Mouse (Mus musculus): Measurements from ENCODE around the gene Cnr2.

Gene Cnr2

DNA sequence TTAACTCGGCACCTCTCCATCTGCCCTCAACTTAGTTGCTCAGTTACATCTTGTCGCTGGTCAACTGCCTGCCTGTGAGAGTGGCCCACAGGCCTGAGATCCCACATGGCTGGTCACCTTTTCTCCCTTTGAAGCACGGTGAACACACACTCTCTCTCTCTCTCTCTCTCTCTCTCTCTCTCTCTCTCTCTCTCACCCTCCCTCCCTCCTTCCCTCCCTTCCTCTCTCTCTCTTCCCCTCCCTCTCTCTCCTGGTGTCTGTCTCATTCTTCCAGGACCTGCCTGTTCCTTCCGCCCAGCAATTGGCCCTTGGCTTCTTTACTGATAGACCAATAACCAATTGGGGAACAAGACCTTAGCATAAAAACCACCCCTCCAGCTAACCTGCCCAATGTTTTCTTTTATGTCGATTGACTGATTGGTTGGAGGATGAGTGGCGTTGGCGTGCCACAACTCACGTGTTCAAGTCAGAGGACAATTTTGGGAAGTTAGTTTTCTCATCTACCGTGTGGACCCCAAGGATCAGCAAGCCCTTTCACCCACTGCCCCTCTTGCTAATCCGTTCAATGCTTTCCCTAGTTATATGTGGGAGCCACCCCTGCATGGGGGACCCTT is 31.1 kb downstream of the Cnr2 start:
- in situ Hi-C loops (cut with MboI; ENCODE audit: unreplicated experiment in 2 of 2) = loop anchor here (25.0 kb wide), 1 partner anchor 414 kb away; no protein-coding TSS in a partner anchor

DNA sequence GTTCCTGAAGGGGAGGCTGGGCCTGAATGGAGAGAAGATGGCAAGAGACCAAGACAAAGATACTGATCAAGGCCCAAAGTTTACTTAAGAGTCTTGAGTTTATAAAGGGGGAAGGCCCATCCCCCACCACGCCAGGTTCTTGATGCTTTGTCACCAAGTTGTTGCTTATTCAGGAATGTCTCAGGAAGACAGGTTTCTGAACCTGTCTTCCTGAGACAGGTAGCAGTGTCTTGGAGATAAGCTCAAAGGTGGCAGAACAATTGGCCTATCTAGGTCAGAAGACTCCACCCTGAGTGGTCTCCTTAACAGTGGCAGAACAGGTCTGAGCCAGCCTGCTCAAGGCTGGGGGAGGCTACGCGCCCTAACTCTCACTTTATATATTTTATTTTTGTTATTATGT is 31.7 kb downstream of the Cnr2 start:
- in situ Hi-C loops (cut with MboI; ENCODE audit: unreplicated experiment in 2 of 2) = loop anchor here (25.0 kb wide), 1 partner anchor 415 kb away; no protein-coding TSS in a partner anchor

DNA sequence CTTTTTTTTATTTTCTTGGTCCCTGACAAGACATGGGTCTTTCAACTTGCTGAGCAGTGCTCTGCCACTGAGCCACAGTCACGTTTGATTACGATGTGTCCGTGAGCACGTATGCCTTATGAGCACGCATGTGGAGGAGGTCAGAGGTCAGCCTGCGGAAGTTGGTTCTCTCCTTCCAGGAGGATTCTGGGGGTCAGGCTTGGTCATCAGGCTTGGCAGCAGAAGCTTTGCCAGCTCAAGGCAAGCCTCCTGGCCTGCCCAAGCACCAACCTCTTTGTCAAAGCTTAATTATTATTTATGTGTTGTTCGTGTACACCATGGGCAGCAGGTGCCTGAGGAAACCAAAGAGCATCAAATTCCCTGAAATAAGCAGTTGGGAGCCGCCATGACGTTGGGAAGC is 33.2 kb downstream of the Cnr2 start:
- in situ Hi-C loops (cut with MboI; ENCODE audit: unreplicated experiment in 2 of 2) = loop anchor here (25.0 kb wide), 1 partner anchor 416 kb away; no protein-coding TSS in a partner anchor

DNA sequence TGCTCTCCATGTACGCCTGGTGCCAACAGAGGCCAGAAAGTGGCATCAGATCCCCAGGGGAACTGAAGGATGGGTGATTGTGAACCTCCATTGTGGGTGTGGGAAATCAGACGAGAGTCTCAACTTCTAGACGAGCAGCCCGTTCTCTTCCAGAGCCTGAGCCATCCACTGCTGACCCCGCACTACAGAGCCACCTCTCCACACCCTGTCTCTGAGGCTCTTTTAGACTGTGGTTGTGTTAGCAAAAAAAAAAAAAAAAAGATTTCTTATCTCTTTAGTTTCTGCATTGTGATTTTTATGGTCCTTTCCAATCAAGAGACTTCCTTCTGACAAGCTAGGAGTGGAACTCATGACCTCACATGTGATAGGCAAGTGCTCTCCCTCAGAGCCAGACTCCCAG is 34.2 kb downstream of the Cnr2 start:
- in situ Hi-C loops (cut with MboI; ENCODE audit: unreplicated experiment in 2 of 2) = loop anchor here (25.0 kb wide), 1 partner anchor 417 kb away; no protein-coding TSS in a partner anchor

DNA sequence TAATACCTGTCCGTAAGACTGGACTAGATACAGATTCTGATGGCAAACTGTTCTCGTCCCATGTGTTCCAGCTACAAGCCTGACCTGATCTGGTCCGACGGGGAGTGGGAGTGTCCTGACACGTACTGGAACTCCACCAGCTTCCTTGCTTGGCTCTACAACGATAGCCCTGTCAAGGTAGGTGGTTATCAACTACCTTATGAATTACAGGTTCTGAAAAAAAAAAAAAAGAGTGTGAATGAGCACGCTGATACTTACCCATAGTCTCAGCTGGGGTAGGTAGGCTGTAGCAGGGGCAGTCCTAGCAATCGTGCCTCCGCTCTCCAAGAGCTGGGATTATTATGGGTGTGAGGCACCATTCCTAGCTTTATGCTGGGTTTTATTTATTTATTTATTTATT is 34.6 kb downstream of the Cnr2 start:
- in situ Hi-C loops (cut with MboI; ENCODE audit: unreplicated experiment in 2 of 2) = loop anchor here (25.0 kb wide), 1 partner anchor 418 kb away; no protein-coding TSS in a partner anchor

DNA sequence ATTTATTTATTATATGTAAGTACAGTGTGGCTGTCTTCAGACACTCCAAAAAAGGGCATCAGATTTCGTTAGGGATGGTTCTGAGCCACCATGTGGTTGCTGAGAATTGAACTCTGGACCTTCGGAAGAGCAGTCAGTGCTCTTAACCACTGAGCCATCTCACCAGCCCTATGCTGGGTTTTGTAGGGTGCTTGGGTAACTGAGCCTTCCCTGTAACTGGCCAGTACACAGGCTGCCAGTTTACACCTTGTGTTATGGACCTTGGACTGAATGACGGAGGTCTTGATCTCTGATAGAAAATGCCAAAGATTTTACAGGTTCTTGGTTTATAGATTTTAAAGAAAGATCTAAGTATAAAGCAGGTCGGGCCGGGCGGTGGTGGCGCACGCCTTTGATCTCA is 35.0 kb downstream of the Cnr2 start:
- in situ Hi-C loops (cut with MboI; ENCODE audit: unreplicated experiment in 2 of 2) = loop anchor here (25.0 kb wide), 1 partner anchor 418 kb away; no protein-coding TSS in a partner anchor

DNA sequence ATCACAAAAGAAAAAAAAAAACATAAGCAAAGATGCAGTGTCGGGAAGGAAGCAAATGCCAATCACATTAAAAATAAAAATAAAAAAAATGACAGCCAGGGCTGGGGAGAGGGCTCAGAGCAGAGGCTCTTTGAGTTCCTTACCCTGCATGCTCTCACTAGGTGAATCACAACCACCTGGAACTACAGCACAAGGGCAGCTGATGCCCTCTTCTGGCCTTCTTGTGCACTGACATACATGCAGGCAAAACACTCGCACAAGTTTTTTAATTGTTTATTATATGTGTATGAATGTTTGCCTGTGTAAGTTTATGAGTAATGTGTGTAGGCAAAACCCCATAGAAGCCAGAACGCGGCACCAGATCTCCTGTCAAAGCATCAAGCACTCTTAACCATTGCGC is 36.6 kb downstream of the Cnr2 start:
- in situ Hi-C loops (cut with MboI; ENCODE audit: unreplicated experiment in 2 of 2) = loop anchor here (25.0 kb wide), 1 partner anchor 420 kb away; no protein-coding TSS in a partner anchor

DNA sequence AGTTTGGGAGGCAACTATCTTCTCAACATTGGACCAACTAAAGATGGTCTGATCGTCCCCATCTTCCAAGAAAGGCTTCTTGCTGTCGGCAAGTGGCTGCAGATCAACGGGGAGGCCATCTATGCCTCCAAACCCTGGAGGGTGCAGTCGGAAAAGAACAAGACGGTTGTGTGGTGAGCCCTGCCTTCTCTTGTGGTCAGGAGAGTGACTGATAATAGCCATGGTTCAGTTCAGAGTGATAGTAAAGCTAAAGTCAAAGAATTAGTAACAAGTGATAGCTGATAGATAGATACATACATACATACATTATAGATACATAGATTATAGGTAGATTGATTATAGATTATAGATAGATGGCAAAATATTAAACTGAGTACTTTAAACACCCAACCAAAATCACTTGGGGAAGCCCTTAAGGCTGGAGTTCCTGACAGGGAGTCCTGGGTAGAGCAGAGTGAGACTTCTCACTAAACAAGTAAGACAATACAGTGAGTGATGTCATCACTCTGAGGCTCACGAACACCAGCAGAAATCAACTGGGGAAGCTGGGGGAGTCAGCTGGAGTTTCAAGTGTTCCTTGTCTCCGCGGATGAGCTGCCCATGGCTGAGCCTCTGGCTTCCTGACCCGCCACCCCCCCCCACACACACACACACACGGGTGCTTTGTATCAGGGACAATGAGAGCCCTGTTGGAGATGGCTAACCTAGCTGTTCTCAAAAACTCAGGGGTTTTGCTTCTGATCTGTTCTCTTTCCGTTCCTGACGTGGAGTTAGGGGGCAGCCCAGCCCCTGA is 39.7 kb downstream of the Cnr2 start:
- in situ Hi-C loops (cut with MboI; ENCODE audit: unreplicated experiment in 2 of 2) = loop anchor here (5.0 to 25.0 kb wide), 2 partner anchors 133 to 423 kb away; no protein-coding TSS in a partner anchor

DNA sequence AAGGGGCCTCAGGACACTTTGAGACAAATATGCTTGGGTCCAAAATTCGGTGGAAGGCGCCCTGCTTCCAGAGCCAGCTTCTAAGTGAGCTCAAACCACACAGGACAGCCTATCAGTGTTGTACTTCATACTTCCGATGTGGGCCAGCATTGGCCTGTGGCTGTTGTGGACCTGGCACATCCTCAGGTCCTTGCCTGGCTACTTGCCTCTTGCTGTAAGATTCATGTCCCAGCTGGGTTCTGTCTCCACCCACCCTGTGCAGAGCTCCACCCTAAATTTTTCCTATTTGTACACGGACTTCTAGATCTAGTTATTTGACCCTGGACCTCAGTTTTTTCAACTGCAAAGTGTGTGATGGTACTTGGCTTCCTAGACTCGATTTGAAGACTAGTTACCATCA is 40.3 kb downstream of the Cnr2 start:
- in situ Hi-C loops (cut with MboI; ENCODE audit: unreplicated experiment in 2 of 2) = loop anchor here (5.0 to 25.0 kb wide), 2 partner anchors 133 to 423 kb away; no protein-coding TSS in a partner anchor

DNA sequence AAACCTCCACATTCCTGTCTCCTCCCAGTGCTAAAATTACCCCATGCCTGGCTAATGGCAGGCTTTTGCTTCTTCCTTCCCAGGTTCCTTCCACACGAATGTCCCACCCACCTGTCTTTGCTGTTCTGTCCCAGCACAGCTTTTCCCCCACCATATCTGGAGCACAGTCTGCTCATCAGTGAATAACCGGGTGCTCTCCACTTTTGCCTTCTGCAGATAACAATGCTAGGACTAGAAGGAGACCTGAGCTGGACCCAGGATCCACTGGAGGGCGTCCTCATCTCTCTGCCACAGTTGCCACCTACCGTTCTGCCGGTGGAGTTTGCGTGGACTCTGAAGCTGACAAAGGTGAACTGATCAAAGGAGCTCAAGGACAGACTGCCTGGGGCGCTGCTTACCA is 43.7 kb downstream of the Cnr2 start:
- in situ Hi-C loops (cut with MboI; ENCODE audit: unreplicated experiment in 2 of 2) = loop anchor here (5.0 to 25.0 kb wide), 2 partner anchors 137 to 427 kb away; no protein-coding TSS in a partner anchor

DNA sequence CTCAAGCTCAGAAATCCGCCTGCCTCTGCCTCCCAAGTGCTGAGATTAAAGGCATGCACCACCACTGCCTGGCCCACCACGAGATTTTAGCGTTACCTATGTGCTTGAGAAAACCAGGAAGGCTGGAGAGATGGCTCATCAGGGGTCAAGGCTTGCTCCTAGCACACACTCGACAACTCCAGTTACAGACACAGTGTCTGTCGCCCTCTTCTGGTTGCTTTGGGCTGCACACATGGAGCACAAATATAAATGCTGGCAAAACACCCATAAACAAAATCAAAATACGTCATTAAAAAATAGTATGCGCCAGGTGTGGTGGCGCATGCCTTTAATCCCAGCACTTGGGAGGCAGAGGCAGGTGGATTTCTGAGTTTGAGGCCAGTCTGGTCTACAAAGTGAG is 45.8 kb downstream of the Cnr2 start:
- in situ Hi-C loops (cut with MboI; ENCODE audit: unreplicated experiment in 2 of 2) = loop anchor here (10.0 to 25.0 kb wide), 2 partner anchors 256 to 429 kb away; partner anchors contain the start of gene Ifnlr1 (in 1 of the 2)

DNA sequence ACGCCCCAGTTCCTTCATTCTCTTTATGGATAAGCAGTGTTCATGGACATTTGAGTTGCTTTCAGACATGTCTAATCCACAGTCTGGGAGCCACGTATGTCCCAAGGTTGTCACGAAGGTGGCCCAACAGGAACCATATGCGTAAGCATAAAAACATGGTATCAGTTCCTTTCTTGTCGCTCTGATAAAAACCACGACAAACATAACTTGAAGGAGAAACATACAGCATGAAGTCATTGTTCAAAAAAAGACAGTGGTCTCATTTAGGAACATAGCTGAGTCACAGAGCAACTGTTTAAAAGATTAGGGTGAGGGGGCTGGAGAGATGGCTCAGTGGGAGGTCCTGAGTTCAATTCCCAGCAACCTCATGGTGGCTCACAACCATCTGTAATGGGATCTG is 47.0 kb downstream of the Cnr2 start:
- in situ Hi-C loops (cut with MboI; ENCODE audit: unreplicated experiment in 2 of 2) = loop anchor here (10.0 to 25.0 kb wide), 2 partner anchors 257 to 430 kb away; partner anchors contain the start of gene Ifnlr1 (in 1 of the 2)

DNA sequence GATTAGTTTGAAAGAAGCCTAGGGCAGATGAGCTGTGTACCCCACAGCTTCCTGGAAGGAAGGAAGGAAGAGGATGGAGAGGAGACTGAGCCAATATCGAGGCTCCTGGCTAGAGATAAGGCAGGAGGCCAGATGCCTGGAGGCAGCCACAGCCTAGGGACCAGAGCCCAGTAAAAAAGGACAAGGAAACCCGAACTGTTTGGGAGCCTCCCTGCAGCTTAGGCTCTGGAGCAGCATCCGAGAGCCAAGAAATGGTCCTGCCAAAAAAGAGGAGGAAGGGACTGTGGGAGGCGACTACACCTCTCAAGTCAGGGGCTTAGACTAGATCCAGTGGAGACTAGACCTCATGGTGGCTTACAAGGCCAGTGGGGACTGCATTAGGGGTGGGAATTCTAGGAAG is 48.2 kb downstream of the Cnr2 start:
- in situ Hi-C loops (cut with MboI; ENCODE audit: unreplicated experiment in 2 of 2) = loop anchor here (10.0 to 25.0 kb wide), 2 partner anchors 259 to 431 kb away; partner anchors contain the start of gene Ifnlr1 (in 1 of the 2)

DNA sequence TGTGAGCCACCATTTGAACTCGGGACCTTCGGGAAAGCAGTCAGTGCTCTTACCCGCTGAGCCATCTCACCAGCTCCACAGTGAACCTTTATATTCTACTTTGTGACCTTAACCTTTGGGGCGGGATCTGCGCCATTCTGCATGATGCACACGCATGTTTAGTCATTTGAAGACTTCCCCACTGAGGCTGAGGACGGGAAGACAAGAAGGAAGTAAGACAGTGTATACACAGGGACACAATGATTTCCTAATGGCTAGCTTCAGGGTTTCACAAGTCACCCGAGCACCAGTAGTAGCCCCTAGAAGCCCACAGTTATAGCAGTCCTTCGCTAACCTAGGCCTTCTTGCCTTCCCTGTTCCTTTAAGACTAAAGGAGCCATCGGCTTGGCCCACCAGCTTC is 50.5 kb downstream of the Cnr2 start:
- in situ Hi-C loops (cut with MboI; ENCODE audit: unreplicated experiment in 2 of 2) = loop anchor here (5.0 to 25.0 kb wide), 3 partner anchors 107 to 433 kb away; partner anchors contain the start of genes Ifnlr1 (in 1 of the 2) and Rpl11 (in 1 of the 2)

DNA sequence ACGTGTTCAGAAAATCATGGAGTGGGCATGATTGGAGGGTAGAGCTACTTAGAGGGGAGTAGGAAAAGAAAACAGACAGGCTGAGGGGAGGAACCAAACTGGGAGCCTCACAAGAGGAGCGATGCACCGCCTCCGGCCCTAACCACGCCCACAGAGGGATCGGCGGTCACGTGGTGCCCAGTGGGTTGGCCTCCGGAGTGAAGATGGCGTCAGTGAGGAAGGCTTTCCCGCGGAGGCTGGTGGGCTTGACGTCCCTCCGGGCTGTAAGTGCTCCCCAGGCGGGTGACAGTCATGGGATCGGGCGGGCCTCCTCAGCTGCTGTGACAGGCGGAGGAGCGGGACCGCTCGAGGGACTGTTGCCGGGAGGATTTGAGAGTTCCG is 51.1 kb downstream of the Cnr2 start, which contains the start of gene Hmgcl:
Hmgcl (plus strand) TSS at position 171 of the 381 bp plus-strand sequence.
- in situ Hi-C loops (cut with MboI; ENCODE audit: unreplicated experiment in 2 of 2) = loop anchor here (5.0 to 25.0 kb wide), 3 partner anchors 106 to 434 kb away; partner anchors contain the start of genes Ifnlr1 (in 1 of the 2) and Rpl11 (in 1 of the 2)

DNA sequence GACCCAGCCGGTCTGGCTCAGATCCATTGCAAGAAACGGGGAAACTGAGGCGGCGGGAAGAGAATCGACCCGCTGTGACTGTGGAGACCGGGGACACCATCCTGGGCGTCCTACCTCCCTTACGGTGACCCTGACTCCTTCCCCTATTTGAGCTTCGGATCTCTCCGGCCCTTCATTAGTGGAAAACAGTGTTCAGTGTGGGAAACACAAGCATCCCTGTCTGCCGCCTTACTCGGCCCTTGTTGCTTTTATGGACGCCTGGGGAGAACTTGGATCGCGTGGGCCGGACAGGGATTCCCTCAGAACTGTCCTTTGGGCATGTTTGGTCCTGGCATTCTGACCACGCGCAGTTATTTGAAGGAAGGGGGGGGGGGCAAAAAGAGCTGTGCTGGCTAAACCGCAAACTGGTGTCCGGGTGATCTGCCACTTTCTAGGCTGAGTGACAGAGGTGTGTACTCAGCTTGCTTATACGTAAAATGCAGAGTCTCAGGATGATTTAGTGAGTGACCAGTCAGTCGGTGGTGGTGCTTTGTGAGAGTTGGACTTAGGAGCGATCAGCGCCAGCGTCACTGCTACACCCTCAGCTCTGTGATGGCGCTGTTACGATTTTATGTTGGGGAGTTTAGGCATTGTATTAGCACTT is 51.6 kb downstream of the Cnr2 start:
- in situ Hi-C loops (cut with MboI; ENCODE audit: unreplicated experiment in 2 of 2) = loop anchor here (5.0 to 25.0 kb wide), 3 partner anchors 106 to 434 kb away; partner anchors contain the start of genes Ifnlr1 (in 1 of the 2) and Rpl11 (in 1 of the 2)

DNA sequence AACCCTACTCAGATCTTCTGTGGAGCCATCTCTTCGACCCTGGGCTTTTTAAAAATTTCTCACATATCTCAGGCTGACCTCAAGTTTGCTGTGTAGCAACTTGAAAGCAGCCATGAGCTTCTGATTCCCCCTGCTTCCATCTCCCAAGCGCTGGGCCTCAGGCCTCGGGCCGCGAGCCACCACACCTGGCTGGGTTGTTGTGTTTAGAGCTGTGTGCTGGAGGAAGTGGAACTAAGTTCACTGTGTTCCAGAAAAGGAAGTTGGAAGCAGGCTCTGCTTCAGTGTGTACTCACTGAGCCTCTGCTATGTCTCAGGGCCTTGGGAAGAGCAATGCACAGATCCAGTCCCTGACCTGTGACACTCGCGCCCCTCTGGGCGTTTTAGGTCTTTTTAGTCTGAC is 52.9 kb downstream of the Cnr2 start:
- in situ Hi-C loops (cut with MboI; ENCODE audit: unreplicated experiment in 2 of 2) = loop anchor here (5.0 to 25.0 kb wide), 3 partner anchors 104 to 436 kb away; partner anchors contain the start of genes Ifnlr1 (in 1 of the 2) and Rpl11 (in 1 of the 2)

DNA sequence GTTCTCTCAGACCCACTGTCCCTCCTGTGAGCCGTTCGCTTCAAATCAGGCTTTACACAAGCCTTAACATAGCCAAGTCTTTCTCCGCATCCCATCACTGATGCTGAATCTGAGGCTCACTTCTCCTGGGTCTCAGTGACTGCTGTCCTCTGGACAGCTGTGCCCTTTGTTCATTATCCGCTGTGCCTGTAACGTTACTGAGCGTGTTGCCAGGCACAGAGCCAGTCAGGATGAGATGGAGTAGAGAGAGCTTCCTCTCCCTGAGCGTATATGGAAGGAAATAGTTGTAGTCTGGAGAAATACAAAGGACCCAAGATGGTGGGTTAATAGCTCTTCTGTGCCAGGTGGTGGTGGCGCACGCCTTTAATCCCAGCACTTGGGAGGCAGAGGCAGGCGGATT is 54.3 kb downstream of the Cnr2 start:
- in situ Hi-C loops (cut with MboI; ENCODE audit: unreplicated experiment in 2 of 2) = loop anchor here (5.0 to 25.0 kb wide), 3 partner anchors 103 to 437 kb away; partner anchors contain the start of genes Ifnlr1 (in 1 of the 2) and Rpl11 (in 1 of the 2)

DNA sequence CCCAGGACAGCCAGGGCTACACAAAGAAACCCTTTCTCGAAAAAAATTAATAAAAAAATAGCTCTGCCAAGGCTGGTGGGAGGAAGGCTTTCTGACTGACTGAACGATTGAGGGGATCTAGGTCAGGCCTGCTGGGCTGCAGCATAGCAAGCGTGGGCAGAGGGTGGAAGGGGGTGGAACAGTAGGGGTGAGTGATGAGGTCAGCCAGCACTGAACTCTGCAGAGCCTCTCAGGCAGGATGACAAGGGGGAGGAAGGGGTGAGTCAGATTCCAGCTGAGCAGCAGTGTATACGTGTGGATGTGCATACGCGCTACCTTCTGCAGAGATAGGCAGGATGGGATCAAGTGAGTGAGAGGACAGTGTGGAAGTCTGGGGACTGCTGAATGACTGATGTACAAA is 54.7 kb downstream of the Cnr2 start:
- in situ Hi-C loops (cut with MboI; ENCODE audit: unreplicated experiment in 2 of 2) = loop anchor here (5.0 to 25.0 kb wide), 5 partner anchors 102 to 438 kb away; partner anchors contain the start of genes Ifnlr1 (in 1 of the 2) and Rpl11 (in 1 of the 2)

DNA sequence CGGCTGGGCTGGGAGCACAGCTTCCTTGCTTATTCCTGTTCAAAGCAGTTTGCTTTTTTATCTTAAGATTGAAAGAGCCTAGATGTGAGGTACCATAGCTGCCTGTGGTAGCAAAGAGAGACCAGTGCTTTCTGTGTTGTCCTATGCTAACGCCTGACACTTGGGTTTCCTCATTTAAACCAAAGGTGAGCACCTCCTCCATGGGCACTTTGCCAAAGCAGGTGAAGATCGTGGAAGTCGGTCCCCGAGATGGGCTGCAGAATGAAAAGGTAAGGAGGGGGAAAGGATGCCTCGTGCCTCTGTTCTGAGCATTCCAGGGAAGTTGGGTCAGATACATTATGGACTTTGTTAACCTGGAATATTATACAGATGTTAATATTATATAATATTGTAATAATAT is 55.2 kb downstream of the Cnr2 start:
- in situ Hi-C loops (cut with MboI; ENCODE audit: unreplicated experiment in 2 of 2) = loop anchor here (5.0 to 10.0 kb wide), 2 partner anchors 204 to 212 kb away; no protein-coding TSS in a partner anchor

Measured in v-Abl transformed pro-B cells (cell line).